Mouse (Mus musculus) MEL (cell line): ENCODE measurements at regions not wholly inside any gene's neighbourhood (a gene's known extent, or its start where the extent isn't known, plus 50 kb on each side); places are given as distances from the start of the nearest gene placed in this dataset.

Source experiments
- DNase-seq: peaks from one replicate; pipeline ENCODE4 v3.0.0; 2011; ENCODE audit warnings: low read depth, low spot score
- H3K27ac ChIP-seq: 2 replicates; pipeline ENCODE4 v1.5.1; 2012; ENCODE audit warnings: low read depth, mild to moderate bottlenecking, control low read depth, low read length, moderate library complexity; ENCODE audit not compliant: control insufficient read depth
- H3K27me3 ChIP-seq, 2 experiments: fragments of 150-350 bp in 1 of 2; sonication (generic) in 1 of 2; 2 replicates each; pipeline ENCODE4 v1.6.1; 2012; ENCODE audit warnings: low read length in 2 of 2, mild to moderate bottlenecking in 2 of 2, improper control_type of control experiment in 1 of 2, moderate library complexity in 1 of 2; ENCODE audit not compliant: insufficient read depth in 2 of 2, control insufficient read depth in 1 of 2
- H3K36me3 ChIP-seq, 2 experiments: 2 replicates each; pipeline ENCODE4 v1.6.1; 2012 to 2014; ENCODE audit warnings: low read length in 2 of 2, improper control_type of control experiment in 1 of 2, inconsistent platforms in 1 of 2, mild to moderate bottlenecking in 1 of 2; ENCODE audit not compliant: insufficient read depth in 2 of 2, control insufficient read depth in 1 of 2
- H3K4me1 ChIP-seq, 2 experiments: fragments of 150-350 bp in 1 of 2; sonication (generic) in 1 of 2; 2 replicates each; pipeline ENCODE4 v1.6.1; 2012; ENCODE audit warnings: low read length in 2 of 2, improper control_type of control experiment in 1 of 2, mild to moderate bottlenecking in 1 of 2; ENCODE audit not compliant: insufficient read depth in 2 of 2, control insufficient read depth in 1 of 2
- H3K4me3 ChIP-seq, 2 experiments: fragments of 150-350 bp in 1 of 2; sonication (generic) in 1 of 2; 2 replicates each; pipeline ENCODE4 v1.5.1; 2012; ENCODE audit warnings: low read depth in 2 of 2, low read length in 2 of 2, mild to moderate bottlenecking in 2 of 2, moderate library complexity in 2 of 2, control low read depth in 1 of 2, improper control_type of control experiment in 1 of 2; ENCODE audit not compliant: control insufficient read depth in 1 of 2, insufficient read depth in 1 of 2
- H3K79me2 ChIP-seq: 2 replicates; pipeline ENCODE4 v1.6.1; 2012; ENCODE audit warnings: mild to moderate bottlenecking, low read length, moderate library complexity; ENCODE audit not compliant: control insufficient read depth, poor library complexity, insufficient read depth
- H3K9ac ChIP-seq: 2 replicates; pipeline ENCODE4 v1.6.1; 2012; ENCODE audit warnings: low read depth, mild to moderate bottlenecking, control low read depth, low read length, moderate library complexity; ENCODE audit not compliant: control insufficient read depth, poor library complexity, severe bottlenecking
- H3K9me3 ChIP-seq: fragments of 150-350 bp; sonication (generic); replicated peaks from 2 replicates; pipeline ENCODE4 v1.6.1; 2012; ENCODE audit warnings: mild to moderate bottlenecking, low read length, improper control_type of control experiment, moderate library complexity; ENCODE audit not compliant: insufficient read depth
- BHLHE40 ChIP-seq: IDR thresholded peaks from 2 replicates; pipeline ENCODE4 v1.6.1; 2012; ENCODE audit warnings: low read depth, mild to moderate bottlenecking, inconsistent platforms, low read length, improper control_type of control experiment, borderline replicate concordance
- CHD1 ChIP-seq: IDR thresholded peaks from 2 replicates; pipeline ENCODE4 v1.6.1; 2012; ENCODE audit warnings: low read depth, mild to moderate bottlenecking, inconsistent platforms, low read length, improper control_type of control experiment
- CTCF ChIP-seq, 3 experiments: IDR thresholded peaks in 2 of 3; conservative IDR thresholded peaks in 1 of 3; 2 replicates each; pipeline ENCODE4 v1.5.1; 2011 to 2012; ENCODE audit warnings: low read length in 3 of 3, low read depth in 2 of 3, mild to moderate bottlenecking in 2 of 3, improper control_type of control experiment in 1 of 3, inconsistent platforms in 1 of 3, mixed read lengths in 1 of 3, moderate library complexity in 1 of 3; ENCODE audit not compliant: control insufficient read depth in 1 of 3, insufficient read depth in 1 of 3, poor library complexity in 1 of 3, severe bottlenecking in 1 of 3
- E2F4 ChIP-seq: IDR thresholded peaks from 2 replicates; pipeline ENCODE4 v1.6.1; 2011; ENCODE audit warnings: low read depth, low read length, improper control_type of control experiment, borderline replicate concordance
- GABPA ChIP-seq: IDR thresholded peaks from 2 replicates; pipeline ENCODE4 v1.6.1; 2012; ENCODE audit warnings: low read depth, mild to moderate bottlenecking, inconsistent platforms, low read length, improper control_type of control experiment, moderate library complexity
- HCFC1 ChIP-seq: IDR thresholded peaks from 2 replicates; pipeline ENCODE4 v1.6.1; 2012; ENCODE audit warnings: low read depth, mild to moderate bottlenecking, inconsistent platforms, low read length, improper control_type of control experiment, moderate library complexity
- KAT2A ChIP-seq: conservative IDR thresholded peaks from 2 replicates; pipeline ENCODE4 v1.6.1; 2012; ENCODE audit warnings: low read depth, low read length, improper control_type of control experiment, inconsistent platforms
- MEF2A ChIP-seq: IDR thresholded peaks from 2 replicates; pipeline ENCODE4 v1.6.1; 2014; ENCODE audit warnings: low read depth, mild to moderate bottlenecking, inconsistent platforms, low read length, improper control_type of control experiment; ENCODE audit not compliant: poor library complexity, insufficient replicate concordance, severe bottlenecking; ENCODE audit errors: extremely low read depth
- MXI1 ChIP-seq: IDR thresholded peaks from 2 replicates; pipeline ENCODE4 v1.6.1; 2011; ENCODE audit warnings: mild to moderate bottlenecking, low read depth, low read length, improper control_type of control experiment
- MYB ChIP-seq: IDR thresholded peaks from 2 replicates; pipeline ENCODE4 v1.6.1; 2011; ENCODE audit warnings: mild to moderate bottlenecking, low read depth, low read length, improper control_type of control experiment
- NELFE ChIP-seq: IDR thresholded peaks from 2 replicates; pipeline ENCODE4 v1.6.1; 2011; ENCODE audit warnings: low read depth, low read length, improper control_type of control experiment
- NRF1 ChIP-seq: IDR thresholded peaks from 2 replicates; pipeline ENCODE4 v1.6.1; 2014; ENCODE audit warnings: low read depth, mild to moderate bottlenecking, inconsistent platforms, low read length, improper control_type of control experiment, moderate library complexity; ENCODE audit not compliant: poor library complexity, insufficient read depth, severe bottlenecking
- POLR2A ChIP-seq, 2 experiments: IDR thresholded peaks; 2 replicates each; pipeline ENCODE4 v1.6.1; 2011 to 2012; ENCODE audit warnings: low read length in 2 of 2, mild to moderate bottlenecking in 2 of 2, control low read depth in 1 of 2, improper control_type of control experiment in 1 of 2, low read depth in 1 of 2, moderate library complexity in 1 of 2; ENCODE audit not compliant: control insufficient read depth in 1 of 2, insufficient read depth in 1 of 2, poor library complexity in 1 of 2
- RCOR1 ChIP-seq: IDR thresholded peaks from 2 replicates; pipeline ENCODE4 v1.6.1; 2012; ENCODE audit warnings: low read depth, mild to moderate bottlenecking, inconsistent platforms, low read length, improper control_type of control experiment
- SIN3A ChIP-seq: IDR thresholded peaks from 2 replicates; pipeline ENCODE4 v1.6.1; 2012; ENCODE audit warnings: low read length, improper control_type of control experiment, inconsistent platforms
- TAL1 ChIP-seq: IDR thresholded peaks from 2 replicates; pipeline ENCODE4 v1.6.1; 2012; ENCODE audit warnings: mild to moderate bottlenecking, inconsistent platforms, low read length, moderate library complexity, mixed read lengths
- TBP ChIP-seq: IDR thresholded peaks from 2 replicates; pipeline ENCODE4 v1.8.0; 2011; ENCODE audit warnings: low read depth, low read length, improper control_type of control experiment
- USF1 ChIP-seq: IDR thresholded peaks from 2 replicates; pipeline ENCODE4 v1.6.1; 2014; ENCODE audit warnings: low read depth, mild to moderate bottlenecking, inconsistent platforms, low read length, improper control_type of control experiment, moderate library complexity
- ZKSCAN1 ChIP-seq: IDR thresholded peaks from 2 replicates; pipeline ENCODE4 v1.6.1; 2012; ENCODE audit warnings: low read depth, mild to moderate bottlenecking, inconsistent platforms, low read length, improper control_type of control experiment, moderate library complexity
- ZMIZ1 ChIP-seq: IDR thresholded peaks from 2 replicates; pipeline ENCODE4 v1.6.1; 2012; ENCODE audit warnings: low read depth, mild to moderate bottlenecking, inconsistent platforms, low read length, improper control_type of control experiment, moderate library complexity
- ZNF384 ChIP-seq: IDR thresholded peaks from 2 replicates; pipeline ENCODE4 v1.6.1; 2012; ENCODE audit warnings: low read depth, mild to moderate bottlenecking, inconsistent platforms, low read length, improper control_type of control experiment

DNA sequence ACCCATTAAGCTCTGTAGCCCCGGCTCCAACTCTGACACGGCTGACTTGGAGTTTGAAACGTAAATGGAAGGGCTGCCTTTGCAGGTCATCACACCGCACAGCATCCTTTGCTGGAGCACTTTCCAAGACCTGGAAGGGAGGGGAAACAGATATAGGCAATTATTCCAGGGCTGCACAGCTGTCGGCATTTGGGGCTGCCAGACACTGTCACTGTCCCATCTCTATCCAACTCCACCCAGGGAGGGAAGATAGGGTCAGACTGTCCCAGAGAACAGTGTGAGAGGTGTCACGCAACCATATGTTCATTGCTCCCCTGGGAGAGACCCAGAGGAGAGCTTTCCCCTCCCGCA lies 162.7 kb upstream of the Lmo4 start:
- H3K27me3 ChIP-seq: peaks cover 3 to 4% of the 10 kb centered on the region in 2 experiments; a peak in 3 of 4 replicates
- no peaks in the 10 kb centered on the region for H3K36me3 ChIP-seq
- no peak for DNase-seq
- H3K9me3 ChIP-seq: no peaks in the 10 kb centered on the region
- TF ChIP-seq KAT2A (no peak), USF1 (no peak), E2F4 (no peak), NRF1 (no peak), CTCF (IDR thresholded peaks at IDR 0.05 in 2 of 3, conservative IDR thresholded peaks at IDR 0.05 in 1 of 3; ENCODE audit: control insufficient read depth in 1 of 3, insufficient read depth in 1 of 3, low read depth in 2 of 3, low read length in 3 of 3, poor library complexity in 1 of 3, severe bottlenecking in 1 of 3) (no peak)
- H3K9ac ChIP-seq: no peak overlapping the region
- H3K27ac ChIP-seq: no peak overlapping the region
- H3K4me3 ChIP-seq: no peak overlapping the region
- no peaks in the 10 kb centered on the region for H3K4me1 ChIP-seq
- H3K79me2 ChIP-seq: no peaks in the 10 kb centered on the region

DNA sequence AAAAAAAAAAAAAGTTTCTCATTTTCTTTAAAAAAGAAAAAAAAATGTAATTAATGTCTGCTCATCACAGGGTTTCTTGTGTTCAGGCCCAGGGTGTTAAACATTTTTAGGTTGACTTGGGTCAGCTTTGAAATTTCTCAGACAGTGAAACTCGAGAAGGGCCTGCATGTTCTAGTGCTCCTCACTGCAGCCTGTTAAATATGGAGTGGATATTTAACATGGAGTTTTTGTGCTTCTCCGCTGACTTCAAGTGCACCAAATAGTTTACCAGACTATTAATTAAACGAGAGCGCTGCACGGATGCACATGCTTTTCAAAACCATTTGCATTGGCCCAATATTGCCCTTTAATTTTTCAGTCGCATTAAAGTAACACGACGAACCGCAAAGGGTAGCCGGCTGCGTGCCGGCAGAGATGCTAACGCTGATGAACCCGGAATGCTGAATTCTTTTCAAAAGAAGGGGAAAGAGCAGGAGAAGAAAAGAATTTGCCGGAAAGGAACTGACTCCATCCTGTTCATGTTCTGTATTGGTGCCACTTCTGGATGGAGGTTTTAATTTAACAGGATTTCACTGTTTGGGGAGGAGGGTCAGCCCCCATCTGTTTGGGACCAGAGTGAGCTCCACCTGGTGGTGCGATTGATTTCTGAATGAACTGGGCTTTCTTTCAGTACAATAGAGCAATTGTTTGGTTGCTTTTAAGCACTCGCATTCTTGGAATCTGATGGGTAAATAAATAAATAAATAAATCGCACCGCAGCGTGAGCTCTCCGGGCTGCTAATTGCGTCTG lies 162.2 kb upstream of the Lmo4 start:
- H3K79me2 ChIP-seq: no peaks in the 10 kb centered on the region
- peaks cover 4 to 5% of the 10 kb centered on the region in 2 experiments; a peak in 3 of 4 replicates for H3K27me3 ChIP-seq
- no peak for DNase-seq
- H3K4me1 ChIP-seq: no peaks in the 10 kb centered on the region
- no peaks in the 10 kb centered on the region for H3K36me3 ChIP-seq
- no peak overlapping the region for H3K4me3 ChIP-seq
- TF ChIP-seq NELFE: no peak
- no peak for TF ChIP-seq GABPA
- TF ChIP-seq RCOR1: no peak
- TF ChIP-seq TBP: no peak
- no peak for TF ChIP-seq BHLHE40
- no peak for TF ChIP-seq USF1
- TF ChIP-seq MEF2A: no peak
- TF ChIP-seq SIN3A: no peak
- TF ChIP-seq MXI1: no peak
- TF ChIP-seq HCFC1: no peak
- no peak for TF ChIP-seq MYB
- TF ChIP-seq TAL1: no peak
- TF ChIP-seq CTCF (IDR thresholded peaks at IDR 0.05 in 2 of 3, conservative IDR thresholded peaks at IDR 0.05 in 1 of 3; ENCODE audit: control insufficient read depth in 1 of 3, insufficient read depth in 1 of 3, low read depth in 2 of 3, low read length in 3 of 3, poor library complexity in 1 of 3, severe bottlenecking in 1 of 3): no peak
- no peak for TF ChIP-seq ZNF384
- TF ChIP-seq CHD1: no peak
- TF ChIP-seq ZMIZ1: no peak
- no peak for TF ChIP-seq ZKSCAN1
- TF ChIP-seq POLR2A (IDR thresholded peaks at IDR 0.05; ENCODE audit: control insufficient read depth in 1 of 2, insufficient read depth in 1 of 2, low read depth in 1 of 2, low read length in 2 of 2, poor library complexity in 1 of 2): no peak
- TF ChIP-seq KAT2A: no peak
- no peak overlapping the region for H3K9ac ChIP-seq
- H3K27ac ChIP-seq: no peak overlapping the region
- no peaks in the 10 kb centered on the region for H3K9me3 ChIP-seq
